14 mouse cellular contexts compared by ENCODE assay signal in genomic region chr2:105678880-105679321, GRCm38 (mm10). TPM values are rescaled to one million over a fixed set of nuclear protein-coding genes. Genes with fewer than 3 reads are reported as not detected.
DNase-seq lines count a peak whose midpoint lies in the region; ATAC-seq lines count a peak whose summit lies in the region.
"Had no signal": no experiment of that assay in that cellular context is flagged by ENCODE, and none has a peak within 500 bp of the region (broad histone marks: within the 10 kb centered on the region; RNA-seq: fewer than 3 reads in every experiment).

No protein-coding gene starts in this region.

- intact Hi-C loops in left cerebral cortex, postnatal 14 days (cut with DNase I): loop anchor here (5.0 kb wide), 2 partner anchors 228 to 403 kb away; no protein-coding TSS in a partner anchor

- no peaks in the 10 kb centered on the region for H3K36me3 ChIP-seq in forebrain, embryonic 16.5 days (ENCODE audit: control insufficient read depth, insufficient read depth)
- H3K36me3 ChIP-seq in midbrain, embryonic 15.5 days (replicated peaks): no peaks in the 10 kb centered on the region
- H3K36me3 ChIP-seq: embryonic facial prominence, embryonic 13.5 days; limb, embryonic 15.5 days had no signal

- peak overlapping the region; percentile 46 for H3K4me3 ChIP-seq in forebrain, embryonic 16.5 days (replicated peaks; ENCODE audit: low read length)
- H3K4me3 ChIP-seq in midbrain, embryonic 15.5 days: 0 out of 2 replicates have a peak overlapping the region, but pooled peaks have one; percentile 0
- H3K4me3 ChIP-seq: embryonic facial prominence, embryonic 13.5 days; limb, embryonic 15.5 days had no signal

- WGBS in forebrain, embryonic 16.5 days: 13% methylated on average over 7 of the region's 7 CpGs
- 5% methylated on average over 7 of the region's 7 CpGs for WGBS in midbrain, embryonic 15.5 days

- peaks cover 17% of the 10 kb centered on the region for H3K27me3 ChIP-seq in forebrain, embryonic 16.5 days (replicated peaks; ENCODE audit: control insufficient read depth, insufficient read depth, low read length)
- H3K27me3 ChIP-seq in midbrain, embryonic 15.5 days (replicated peaks): peaks cover 84% of the 10 kb centered on the region
- H3K27me3 ChIP-seq: Patski had no signal

- no peaks in the 10 kb centered on the region for H3K9me3 ChIP-seq in forebrain, embryonic 16.5 days (ENCODE audit: control insufficient read depth, low read length)
- no peaks in the 10 kb centered on the region for H3K9me3 ChIP-seq in midbrain, embryonic 15.5 days
- H3K9me3 ChIP-seq: embryonic facial prominence, embryonic 13.5 days; limb, embryonic 15.5 days had no signal

- peak overlapping the region; percentile 44 for H3K9ac ChIP-seq in forebrain, embryonic 16.5 days (replicated peaks; ENCODE audit: low read depth, low read length)
- no peak overlapping the region for H3K9ac ChIP-seq in midbrain, embryonic 15.5 days
- H3K9ac ChIP-seq: embryonic facial prominence, embryonic 13.5 days; limb, embryonic 15.5 days had no signal

- no peak for ATAC-seq in forebrain, embryonic 16.5 days
- no peak for ATAC-seq in midbrain, embryonic 15.5 days (replicated peaks)
- ATAC-seq: Patski had no signal

- H3K27ac ChIP-seq in forebrain, embryonic 16.5 days (ENCODE audit: low read length): peak overlapping the region; percentile 27; the same call in 1 of the 2 replicates
- no peak overlapping the region for H3K27ac ChIP-seq in midbrain, embryonic 15.5 days
- H3K27ac ChIP-seq: embryonic facial prominence, embryonic 13.5 days; limb, embryonic 15.5 days had no signal

- peak overlapping the region; percentile 41 for H3K4me2 ChIP-seq in forebrain, embryonic 16.5 days (ENCODE audit: low read length)
- H3K4me2 ChIP-seq in midbrain, embryonic 15.5 days: peak overlapping the region; percentile 10
- H3K4me2 ChIP-seq: embryonic facial prominence, embryonic 13.5 days; limb, embryonic 15.5 days had no signal

- H3K4me1 ChIP-seq in forebrain, embryonic 16.5 days (replicated peaks; ENCODE audit: control insufficient read depth, insufficient read depth, low read length): peaks cover 59% of the 10 kb centered on the region
- H3K4me1 ChIP-seq in midbrain, embryonic 15.5 days: peaks cover 25% of the 10 kb centered on the region

- DNase-seq in cerebellum, adult 11 months: peak; percentile 15
- DNase-seq in cerebellum, adult 8-10 months: no peak
- DNase-seq in cerebellum, postnatal 10 days: peak; percentile 40 to 61
- DNase-seq in urinary bladder, postnatal 36 days (ENCODE audit: low spot score in 2 of 2): no peak
- no peak for DNase-seq in kidney, adult 11 months
- no peak for DNase-seq in left cerebral cortex, postnatal 14 days (ENCODE audit: low spot score in 2 of 2)
- DNase-seq: adrenal gland, postnatal 36 days; gastrocnemius, postnatal 25 days; thymus, postnatal 4 days had no signal

RNA-seq across cellular contexts. Expression of gene Pax6, which starts 10.2 kb away (rescaled TPM):
- polyA plus RNA-seq in forebrain, embryonic 16.5 days (2015; fragmentation: Nextera tagmentation; extraction: Ambion mirVana): 39.9 and 42.2 TPM in 2 replicates
- 22.5 and 23.3 TPM in 2 replicates for polyA plus RNA-seq in midbrain, embryonic 15.5 days (2015; fragmentation: Nextera tagmentation; extraction: Ambion mirVana)
- total RNA-seq in left cerebral cortex, postnatal 14 days (2021): 1 to 10 TPM; 5.2 to 8.1 TPM
- total RNA-seq: adrenal gland, postnatal 36 days; gastrocnemius, postnatal 25 days had no signal
- polyA plus RNA-seq: Patski had no signal

Comparison
In these comparisons a context has a peak if more than half of its experiments do, and no peak if none do; other contexts are left out.
1. DNase-seq: peak in cerebellum, adult 11 months (single experiment) and cerebellum, postnatal 10 days (2 of 2); none in cerebellum, adult 8-10 months (single experiment), urinary bladder, postnatal 36 days (0 of 2), kidney, adult 11 months (single experiment) and left cerebral cortex, postnatal 14 days (0 of 2).